Mouse (Mus musculus) lung, adult 2 months (tissue): Measurements from ENCODE around the gene Kcnn3.

Experiments
- CTCF ChIP-seq: fragments of 200-500 bp; IDR thresholded peaks from 2 replicates; pipeline ENCODE4 v1.5.1; 2011; ENCODE audit warnings: mild to moderate bottlenecking, low read length, control low read depth; ENCODE audit not compliant: insufficient read depth
- POLR2A ChIP-seq: fragments of 200-500 bp; IDR thresholded peaks from 2 replicates; pipeline ENCODE4 v1.6.1; 2011; ENCODE audit warnings: low read depth, mild to moderate bottlenecking, control low read depth, low read length, borderline replicate concordance; ENCODE audit errors: extremely low read depth

DNA sequence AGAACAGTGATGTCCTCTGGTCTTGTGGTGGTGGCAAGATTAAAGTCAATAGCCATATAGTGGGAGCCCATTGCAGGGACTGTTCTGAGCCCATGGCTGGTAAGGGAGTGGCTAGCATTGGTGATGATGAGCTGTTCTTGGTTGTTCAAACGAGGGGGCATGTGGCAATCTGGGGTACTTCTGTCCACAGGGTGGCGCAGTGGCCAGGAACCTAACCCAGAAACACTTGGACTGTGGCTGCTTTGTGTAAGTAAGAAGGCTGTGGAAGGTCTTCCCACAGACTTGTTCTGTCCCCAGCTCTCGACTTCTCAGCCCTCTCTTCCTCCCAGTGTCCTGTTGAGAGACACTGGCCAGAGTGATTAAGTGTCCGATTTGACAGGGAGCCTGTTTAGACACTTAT, 9.0 kb upstream of the Kcnn3 start:
- peak; percentile 56 for TF ChIP-seq CTCF
- TF ChIP-seq POLR2A = no peak
